Mouse (Mus musculus) stomach, embryonic 15.5 days (tissue): ENCODE data around the gene Fhit. TPM values are rescaled to one million over a fixed set of nuclear protein-coding genes. Genes with fewer than 3 reads are reported as not detected.

Experiments used
- ATAC-seq: fragments of 200-750 bp; cut with Nextera tagmentation; 2 replicates; pipeline ENCODE4 v1.8.0; 2017; ENCODE audit warnings: low read depth, moderate number of reproducible peaks, moderate TSS enrichment; ENCODE audit not compliant: insufficient read depth, low FRiP score
- H3K27ac ChIP-seq: fragments of 300-500 bp; sonication (generic); 2 replicates; pipeline ENCODE4 v1.5.1; 2015; ENCODE audit warnings: mild to moderate bottlenecking, inconsistent platforms
- H3K27me3 ChIP-seq: fragments of 300-500 bp; sonication (generic); replicated peaks from 2 replicates; pipeline ENCODE4 v1.6.1; 2015; ENCODE audit warnings: inconsistent platforms
- H3K36me3 ChIP-seq: fragments of 300-500 bp; sonication (generic); 2 replicates; pipeline ENCODE4 v1.6.1; 2015; ENCODE audit warnings: inconsistent platforms
- H3K4me1 ChIP-seq: fragments of 300-500 bp; sonication (generic); 2 replicates; pipeline ENCODE4 v1.6.1; 2015; ENCODE audit warnings: inconsistent platforms
- H3K4me2 ChIP-seq: fragments of 300-500 bp; sonication (generic); 2 replicates; pipeline ENCODE4 v1.6.1; 2015; ENCODE audit warnings: mild to moderate bottlenecking, inconsistent platforms
- H3K4me3 ChIP-seq: fragments of 300-500 bp; sonication (generic); replicated peaks from 2 replicates; pipeline ENCODE4 v1.5.1; 2015; ENCODE audit warnings: inconsistent platforms
- H3K9ac ChIP-seq: fragments of 300-500 bp; sonication (generic); 2 replicates; pipeline ENCODE4 v1.6.1; 2015; ENCODE audit warnings: inconsistent platforms
- H3K9me3 ChIP-seq: fragments of 300-500 bp; sonication (generic); 2 replicates; pipeline ENCODE4 v1.6.1; 2016; ENCODE audit warnings: inconsistent platforms
- WGBS: fragments of 180-500 bp; shearing (Covaris S2); methylation state at CpG from one replicate; pipeline ENCODE4 v1.1.7; 2015; 5-methylcytosine and 5-hydroxymethylcytosine counted together
- polyA plus RNA-seq: library from polyadenylated mRNA; unstranded; fragments of >200 nt; fragmentation: Nextera tagmentation; extraction: Ambion mirVana; gene quantifications from 2 replicates; pipeline ENCODE4 v1.2.1, GENCODE M21; 2015

Gene Fhit
- polyA plus RNA-seq, 1 experiment from 2014 or later = 7.3 TPM

DNA sequence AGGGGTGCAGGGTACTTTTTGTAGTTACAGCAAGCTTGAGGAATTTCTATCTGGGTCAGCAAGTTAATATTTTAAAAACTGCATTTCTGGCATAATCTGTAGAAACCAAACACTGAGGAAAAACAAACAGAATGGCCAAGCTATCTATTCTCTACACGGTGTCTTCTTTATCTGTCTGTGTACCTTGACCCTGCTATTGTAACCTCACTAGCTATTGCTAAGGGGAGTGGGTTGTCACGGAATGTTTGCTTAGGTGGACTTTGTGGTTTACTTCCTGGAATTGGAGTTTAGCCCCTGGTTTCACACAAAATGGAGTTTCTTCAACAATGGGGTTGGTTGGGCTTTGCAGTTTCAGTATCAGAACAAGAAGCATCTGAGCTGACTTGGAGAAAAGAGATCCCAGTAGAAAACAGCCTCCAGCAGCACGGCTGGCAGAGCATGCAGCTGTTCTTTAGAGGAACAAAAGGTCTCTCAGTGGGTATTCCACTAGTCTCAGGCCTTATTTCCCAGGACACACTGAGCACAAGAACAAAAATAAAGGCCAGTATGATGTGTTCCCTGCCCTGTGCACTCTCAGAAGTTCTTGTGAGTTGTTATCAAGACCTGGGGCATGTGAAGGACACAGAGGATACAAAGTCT is 1540.8 kb downstream of the Fhit start:
- Histone ChIP-seq H3K27ac (no peak overlapping the region), H3K27me3 (no peaks in the 10 kb centered on the region), H3K36me3 (no peaks in the 10 kb centered on the region), H3K9me3 (no peaks in the 10 kb centered on the region), H3K4me2 (no peak overlapping the region), H3K9ac (no peak overlapping the region), H3K4me1 (no peaks in the 10 kb centered on the region), H3K4me3 (no peak overlapping the region)
- ATAC-seq = no peak
- 33% methylated on average over 3 of the region's 3 CpGs for WGBS

- Histone ChIP-seq H3K9me3 (no peaks in the 10 kb centered on the region), H3K27me3 (no peaks in the 10 kb centered on the region), H3K27ac (no peak overlapping the region), H3K4me2 (no peak overlapping the region), H3K9ac (no peak overlapping the region), H3K4me1 (no peaks in the 10 kb centered on the region), H3K4me3 (no peak overlapping the region), H3K36me3 (no peaks in the 10 kb centered on the region)
- 45% methylated on average over 1 of the region's 1 CpGs for WGBS
- 0 out of 2 replicates have a peak, but pooled peaks have one; percentile 47 for ATAC-seq
Measured at GRCm38 (mm10) chr14:9619840-9620239, 1542.0 kb downstream of the Fhit start.

GRCm38 (mm10) chr14:9613126-9613525 is 1548.7 kb downstream of the Fhit start:
- ATAC-seq = no peak
- no peak overlapping the region for H3K9ac ChIP-seq
- no peaks in the 10 kb centered on the region for H3K9me3 ChIP-seq
- no peaks in the 10 kb centered on the region for H3K27me3 ChIP-seq
- no peak overlapping the region for H3K4me3 ChIP-seq
- no peaks in the 10 kb centered on the region for H3K4me1 ChIP-seq
- 95% methylated on average over 3 of the region's 3 CpGs for WGBS
- H3K4me2 ChIP-seq = no peak overlapping the region
- H3K36me3 ChIP-seq = no peaks in the 10 kb centered on the region
- H3K27ac ChIP-seq = no peak overlapping the region

DNA sequence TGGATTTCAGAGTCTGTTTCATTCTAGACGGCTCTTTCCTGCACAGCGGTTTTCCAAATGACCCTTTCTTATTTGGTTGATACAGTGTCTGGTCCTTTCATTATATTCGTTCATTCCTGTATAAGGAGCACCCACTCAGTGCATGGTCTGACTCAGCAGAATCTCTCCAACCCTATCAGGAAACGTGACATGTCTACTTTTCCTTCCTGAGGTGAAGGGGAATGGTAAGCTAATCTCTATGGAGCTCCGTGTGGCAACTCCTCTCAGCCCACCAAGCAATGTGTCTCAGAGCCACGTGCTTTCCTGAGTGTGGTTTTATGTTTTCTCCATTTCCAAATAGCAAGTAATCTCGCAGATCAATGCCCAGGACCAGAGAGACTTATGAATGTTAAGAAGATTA is 1552.7 kb downstream of the Fhit start:
- no peak for ATAC-seq
- Histone ChIP-seq H3K9ac (no peak overlapping the region), H3K27ac (no peak overlapping the region), H3K4me3 (no peak overlapping the region), H3K4me2 (no peak overlapping the region), H3K27me3 (no peaks in the 10 kb centered on the region), H3K36me3 (no peaks in the 10 kb centered on the region), H3K9me3 (no peaks in the 10 kb centered on the region), H3K4me1 (0 out of 2 replicates have a peak, but pooled peaks cover 2% of the 10 kb centered on the region)
- WGBS = 75% methylated on average over 7 of the region's 7 CpGs

- no peak overlapping the region for H3K27ac ChIP-seq
- no peaks in the 10 kb centered on the region for H3K9me3 ChIP-seq
- no peaks in the 10 kb centered on the region for H3K36me3 ChIP-seq
- ATAC-seq = no peak
- no peak overlapping the region for H3K9ac ChIP-seq
- 0 out of 2 replicates have a peak, but pooled peaks cover 2% of the 10 kb centered on the region for H3K4me1 ChIP-seq
- no peaks in the 10 kb centered on the region for H3K27me3 ChIP-seq
- H3K4me3 ChIP-seq = no peak overlapping the region
- no peak overlapping the region for H3K4me2 ChIP-seq
- WGBS = 43% methylated on average over 12 of the region's 12 CpGs
Measured at GRCm38 (mm10) chr14:9606584-9607377, 1555.1 kb downstream of the Fhit start.

- no peak for ATAC-seq
- Histone ChIP-seq H3K9me3 (no peaks in the 10 kb centered on the region), H3K4me3 (no peak overlapping the region)
Measured at GRCm38 (mm10) chr14:9600271-9600670, 1561.6 kb downstream of the Fhit start.

DNA sequence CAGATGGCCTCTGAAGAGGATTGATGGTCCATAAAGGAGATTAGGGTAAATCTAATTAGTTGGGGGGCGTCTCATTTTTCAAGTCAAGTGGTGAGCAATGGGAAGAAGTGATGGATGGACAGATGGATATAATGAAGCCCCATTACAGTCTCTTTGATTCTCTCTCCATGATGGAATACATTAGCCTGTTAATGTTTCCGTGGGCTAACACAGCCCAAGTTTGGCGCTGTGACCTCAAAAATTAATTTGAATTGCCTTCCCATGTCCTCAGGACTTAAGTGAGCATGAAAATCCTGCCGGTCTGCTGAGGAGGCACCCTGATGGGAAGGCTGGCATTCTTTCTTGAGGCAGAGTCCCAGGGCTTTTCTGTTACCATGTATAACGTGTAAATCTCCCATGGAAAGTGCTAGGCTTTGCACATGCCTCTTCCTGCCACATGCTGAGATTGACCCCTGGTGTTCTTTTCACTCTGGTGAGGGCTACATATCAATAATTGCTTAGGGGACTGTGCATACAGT is 1564.3 kb downstream of the Fhit start:
- WGBS = 57% methylated on average over 5 of the region's 5 CpGs
- Histone ChIP-seq H3K4me1 (no peaks in the 10 kb centered on the region), H3K27ac (no peak overlapping the region), H3K9me3 (no peaks in the 10 kb centered on the region), H3K27me3 (no peaks in the 10 kb centered on the region), H3K36me3 (no peaks in the 10 kb centered on the region), H3K4me2 (no peak overlapping the region), H3K4me3 (no peak overlapping the region), H3K9ac (no peak overlapping the region)
- ATAC-seq = no peak

More at GRCm38 (mm10) chr14:9600271-9600670, 1561.6 kb downstream of the Fhit start:
- H3K27ac ChIP-seq = no peak overlapping the region
- no peaks in the 10 kb centered on the region for H3K36me3 ChIP-seq
- no peaks in the 10 kb centered on the region for H3K4me1 ChIP-seq
- H3K9ac ChIP-seq = no peak overlapping the region
- no peaks in the 10 kb centered on the region for H3K27me3 ChIP-seq
- H3K4me2 ChIP-seq = no peak overlapping the region

DNA sequence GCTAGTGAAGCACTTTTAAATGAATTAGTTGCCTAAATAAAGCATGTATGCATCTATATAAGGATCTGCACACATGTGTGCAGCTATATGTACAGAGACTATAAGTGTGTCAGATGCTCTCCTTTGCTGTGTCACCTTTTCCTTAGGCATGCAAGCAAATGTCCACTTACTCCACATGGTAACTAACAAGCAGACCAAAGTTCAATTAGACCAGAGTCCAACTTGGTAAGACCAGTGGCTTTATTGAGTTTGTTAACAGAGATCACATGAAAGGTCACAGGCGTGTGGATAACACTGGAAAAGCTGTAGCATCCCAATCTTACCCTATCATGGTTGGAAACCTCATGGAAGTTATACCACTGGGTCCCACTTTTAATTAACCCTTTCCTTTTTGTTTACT is 1572.7 kb downstream of the Fhit start:
- Histone ChIP-seq H3K9me3 (no peaks in the 10 kb centered on the region), H3K27me3 (no peaks in the 10 kb centered on the region), H3K36me3 (no peaks in the 10 kb centered on the region), H3K27ac (no peak overlapping the region), H3K4me2 (no peak overlapping the region), H3K4me3 (no peak overlapping the region), H3K4me1 (no peaks in the 10 kb centered on the region), H3K9ac (no peak overlapping the region)
- ATAC-seq = no peak
- WGBS = 86% methylated on average over 1 of the region's 1 CpGs

DNA sequence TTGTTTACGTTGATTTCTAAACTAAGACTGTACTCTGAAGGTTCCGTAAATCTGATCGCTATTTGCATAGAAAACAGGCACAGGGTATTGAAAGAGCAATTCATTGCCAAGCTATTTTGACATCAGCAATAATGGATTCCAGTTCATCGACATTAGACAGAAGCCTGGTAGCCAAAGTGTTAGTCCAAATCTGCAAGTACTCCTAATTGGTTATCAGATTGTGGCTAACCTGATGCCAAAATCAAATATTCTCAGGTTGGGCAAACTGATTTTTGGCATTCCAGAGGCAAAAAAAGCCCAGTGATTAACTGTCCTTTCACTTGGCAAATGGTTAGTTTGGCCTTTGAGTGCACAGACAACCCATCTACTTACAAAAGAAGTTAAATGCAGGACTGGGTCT is 1573.9 kb downstream of the Fhit start:
- Histone ChIP-seq H3K27ac (no peak overlapping the region), H3K4me2 (no peak overlapping the region), H3K9ac (no peak overlapping the region), H3K9me3 (no peaks in the 10 kb centered on the region), H3K4me3 (no peak overlapping the region), H3K27me3 (no peaks in the 10 kb centered on the region), H3K36me3 (no peaks in the 10 kb centered on the region), H3K4me1 (no peaks in the 10 kb centered on the region)
- WGBS = 86% methylated on average over 4 of the region's 4 CpGs
- ATAC-seq = no peak

DNA sequence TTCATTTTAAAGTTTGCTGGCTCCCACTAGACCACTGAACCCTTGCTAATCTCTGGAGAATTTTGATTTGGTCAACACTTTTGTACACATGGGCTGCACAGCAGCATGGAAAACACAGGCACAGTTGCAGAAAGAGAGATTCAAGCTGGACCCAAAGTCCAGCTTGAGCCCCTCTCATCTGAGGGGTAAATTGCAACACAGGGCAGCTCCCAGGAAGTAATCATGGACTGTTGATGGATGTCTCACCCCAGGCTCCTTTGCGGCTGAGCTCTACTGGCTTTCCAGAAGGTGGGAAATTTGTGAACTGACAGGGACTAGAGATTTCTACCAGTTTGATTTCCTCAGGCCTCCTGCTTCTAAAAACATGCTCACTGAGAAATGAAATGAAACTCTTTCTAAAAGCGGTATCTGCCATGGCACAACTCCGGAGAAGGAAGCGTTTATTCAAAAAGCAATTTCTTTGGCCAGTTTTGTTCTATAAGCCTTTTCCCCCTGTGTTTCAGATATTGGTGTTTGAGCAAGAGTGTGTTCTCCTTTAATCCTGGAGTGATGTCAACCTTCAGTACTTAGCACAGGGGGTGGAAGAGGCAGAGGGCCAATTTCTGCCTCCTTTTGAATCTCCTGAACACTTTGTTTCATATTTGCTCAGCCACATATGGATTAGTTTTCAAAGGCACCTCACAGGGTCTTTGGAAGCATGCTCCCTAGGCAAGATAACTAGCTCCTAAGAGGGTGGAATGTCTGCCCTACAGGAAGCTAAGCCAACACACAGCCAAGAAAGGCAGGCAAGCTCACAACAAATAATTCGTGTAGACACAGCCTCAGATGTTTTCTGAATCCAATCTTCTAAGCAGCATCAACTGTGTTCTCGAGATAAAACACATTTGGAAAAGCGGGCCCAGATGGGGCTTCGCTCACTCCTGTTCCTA is 1578.3 kb downstream of the Fhit start:
- no peak overlapping the region for H3K9ac ChIP-seq
- H3K4me2 ChIP-seq = no peak overlapping the region
- 72% methylated on average over 8 of the region's 8 CpGs for WGBS
- no peaks in the 10 kb centered on the region for H3K9me3 ChIP-seq
- ATAC-seq = no peak
- no peaks in the 10 kb centered on the region for H3K4me1 ChIP-seq
- no peak overlapping the region for H3K27ac ChIP-seq
- H3K27me3 ChIP-seq = no peaks in the 10 kb centered on the region
- no peak overlapping the region for H3K4me3 ChIP-seq
- no peaks in the 10 kb centered on the region for H3K36me3 ChIP-seq

- Histone ChIP-seq H3K36me3 (no peaks in the 10 kb centered on the region), H3K27me3 (no peaks in the 10 kb centered on the region), H3K9ac (no peak overlapping the region), H3K4me1 (no peaks in the 10 kb centered on the region), H3K27ac (no peak overlapping the region), H3K4me2 (no peak overlapping the region), H3K4me3 (no peak overlapping the region), H3K9me3 (no peaks in the 10 kb centered on the region)
- no peak for ATAC-seq
- whole genome bisulfite sequencing = 42% methylated on average over 5 of the region's 5 CpGs
Measured at GRCm38 (mm10) chr14:9556333-9556732, 1605.5 kb downstream of the Fhit start.
